Mouse (Mus musculus) intestine, embryonic 16.5 days (tissue): ENCODE results near the gene Ada. TPM values are rescaled to one million over a fixed set of nuclear protein-coding genes. Genes with fewer than 3 reads are reported as not detected.
"Not testable (repeated sequence)": the region's sequence is repeated elsewhere in the genome, so short reads cannot be mapped to it uniquely, and the experiment has no call there.

Source experiments
- ATAC-seq: fragments of 200-750 bp; cut with Nextera tagmentation; 2 replicates; pipeline ENCODE4 v1.8.0; 2017; ENCODE audit warnings: moderate TSS enrichment, moderate library complexity
- H3K27ac ChIP-seq: fragments of 300-500 bp; sonication (generic); 2 replicates; pipeline ENCODE4 v1.5.1; 2014; ENCODE audit warnings: mild to moderate bottlenecking, low read length
- H3K27me3 ChIP-seq: fragments of 300-500 bp; sonication (generic); replicated peaks from 2 replicates; pipeline ENCODE4 v1.6.1; 2014; ENCODE audit warnings: low read length, control low read depth, mixed read lengths; ENCODE audit not compliant: control insufficient read depth, insufficient read depth
- H3K36me3 ChIP-seq: fragments of 300-500 bp; sonication (generic); 2 replicates; pipeline ENCODE4 v1.6.1; 2014; ENCODE audit warnings: low read length, control low read depth; ENCODE audit not compliant: control insufficient read depth, insufficient read depth
- H3K4me1 ChIP-seq: fragments of 300-500 bp; sonication (generic); 2 replicates; pipeline ENCODE4 v1.6.1; 2014; ENCODE audit warnings: low read length, control low read depth, mixed read lengths; ENCODE audit not compliant: control insufficient read depth, insufficient read depth
- H3K4me2 ChIP-seq: fragments of 300-500 bp; sonication (generic); 2 replicates; pipeline ENCODE4 v1.6.1; 2014; ENCODE audit warnings: low read depth, low read length, control low read depth
- H3K4me3 ChIP-seq: fragments of 300-500 bp; sonication (generic); 2 replicates; pipeline ENCODE4 v1.5.1; 2014; ENCODE audit warnings: mild to moderate bottlenecking, low read length
- H3K9ac ChIP-seq: fragments of 300-500 bp; sonication (generic); 2 replicates; pipeline ENCODE4 v1.6.1; 2014; ENCODE audit warnings: low read depth, low read length
- H3K9me3 ChIP-seq: fragments of 300-500 bp; sonication (generic); 2 replicates; pipeline ENCODE4 v1.6.1; 2016; ENCODE audit warnings: low read length, control low read depth; ENCODE audit not compliant: control insufficient read depth
- WGBS: fragments of 180-500 bp; shearing (Covaris S2); extraction: QIAGEN DNeasy Blood & Tissue Kit; methylation state at CpG from one replicate; pipeline ENCODE4 v1.1.7; 2014; 5-methylcytosine and 5-hydroxymethylcytosine counted together
- polyA plus RNA-seq: library from polyadenylated mRNA; unstranded; fragments of >200 nt; fragmentation: Nextera tagmentation; extraction: Ambion mirVana; gene quantifications from 2 replicates; pipeline ENCODE4 v1.2.1, GENCODE M21; 2015

Ada gene
- polyA plus RNA-seq, 1 experiment from 2014 or later: 7.4 TPM

- Histone ChIP-seq H3K4me3 (peak overlapping the region; percentile 11; the same call in 1 of the 2 replicates), H3K4me2 (no peak overlapping the region)
These were observed 56.2 kb downstream of the Ada start for GRCm38 (mm10) chr2:163693716-163694314.

DNA sequence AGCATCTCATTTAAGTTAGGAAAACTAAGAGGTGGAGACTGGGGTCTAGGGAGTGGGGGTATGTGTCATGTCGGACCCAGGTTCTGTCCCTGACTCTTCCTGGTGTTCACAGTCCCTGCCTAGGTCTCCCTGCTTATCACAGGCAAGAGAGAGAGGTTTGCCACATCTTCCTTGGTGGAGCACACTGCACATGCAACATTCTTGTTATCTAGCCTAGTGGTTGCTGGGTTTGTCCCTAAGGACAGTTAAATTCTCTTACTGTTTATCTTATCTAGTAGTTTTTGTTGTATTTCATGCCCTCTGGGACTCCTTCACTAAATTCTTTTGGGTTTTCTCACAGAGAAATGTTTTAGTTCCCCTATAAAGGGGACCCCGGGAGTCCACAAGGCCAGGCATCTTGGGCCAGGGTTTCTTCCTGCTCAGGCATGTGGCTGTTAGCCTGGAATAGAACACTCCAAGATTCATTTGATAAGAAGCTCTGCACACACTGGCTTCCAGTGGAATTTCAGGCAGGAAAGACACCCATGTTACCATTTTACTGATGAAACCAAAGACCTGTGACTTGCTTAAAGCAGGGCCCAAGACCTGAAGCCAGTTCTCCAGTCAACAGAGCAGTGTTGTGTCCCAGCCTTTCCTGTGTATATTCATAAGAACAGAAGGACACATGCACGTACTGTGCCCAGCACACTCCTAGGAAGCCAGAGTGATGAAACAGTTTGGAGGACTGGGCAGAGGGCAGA, 57.0 kb downstream of the Ada start:
- H3K27ac ChIP-seq: peak overlapping the region; percentile 61
- H3K4me2 ChIP-seq: no peak overlapping the region
- H3K36me3 ChIP-seq: no peaks in the 10 kb centered on the region
- no peak overlapping the region for H3K4me3 ChIP-seq
- peak overlapping the region; percentile 50; the same call in 1 of the 2 replicates for H3K9ac ChIP-seq
- ATAC-seq: no peak
- peaks cover 29% of the 10 kb centered on the region for H3K4me1 ChIP-seq
- WGBS: 63% methylated on average over 3 of the region's 3 CpGs
- H3K9me3 ChIP-seq: no peaks in the 10 kb centered on the region
- no peaks in the 10 kb centered on the region for H3K27me3 ChIP-seq

More at GRCm38 (mm10) chr2:163693716-163694314, 56.2 kb downstream of the Ada start:
- H3K4me1 ChIP-seq: peaks cover 29% of the 10 kb centered on the region
- peak overlapping the region; percentile 61 for H3K27ac ChIP-seq
- no peaks in the 10 kb centered on the region for H3K36me3 ChIP-seq
- no peaks in the 10 kb centered on the region for H3K9me3 ChIP-seq
- no peak for ATAC-seq
- H3K27me3 ChIP-seq: no peaks in the 10 kb centered on the region
- 52% methylated on average over 9 of the region's 9 CpGs for WGBS
- peak overlapping the region; percentile 50 for H3K9ac ChIP-seq

GRCm38 (mm10) chr2:163691846-163692605, 58.0 kb downstream of the Ada start:
- Histone ChIP-seq H3K27me3 (no peaks in the 10 kb centered on the region), H3K27ac (no peak overlapping the region), H3K4me3 (no peak overlapping the region), H3K9ac (no peak overlapping the region), H3K4me2 (no peak overlapping the region), H3K4me1 (peaks cover 30% of the 10 kb centered on the region), H3K36me3 (no peaks in the 10 kb centered on the region), H3K9me3 (no peaks in the 10 kb centered on the region)
- WGBS: 81% methylated on average over 6 of the region's 6 CpGs
- ATAC-seq: no peak

DNA sequence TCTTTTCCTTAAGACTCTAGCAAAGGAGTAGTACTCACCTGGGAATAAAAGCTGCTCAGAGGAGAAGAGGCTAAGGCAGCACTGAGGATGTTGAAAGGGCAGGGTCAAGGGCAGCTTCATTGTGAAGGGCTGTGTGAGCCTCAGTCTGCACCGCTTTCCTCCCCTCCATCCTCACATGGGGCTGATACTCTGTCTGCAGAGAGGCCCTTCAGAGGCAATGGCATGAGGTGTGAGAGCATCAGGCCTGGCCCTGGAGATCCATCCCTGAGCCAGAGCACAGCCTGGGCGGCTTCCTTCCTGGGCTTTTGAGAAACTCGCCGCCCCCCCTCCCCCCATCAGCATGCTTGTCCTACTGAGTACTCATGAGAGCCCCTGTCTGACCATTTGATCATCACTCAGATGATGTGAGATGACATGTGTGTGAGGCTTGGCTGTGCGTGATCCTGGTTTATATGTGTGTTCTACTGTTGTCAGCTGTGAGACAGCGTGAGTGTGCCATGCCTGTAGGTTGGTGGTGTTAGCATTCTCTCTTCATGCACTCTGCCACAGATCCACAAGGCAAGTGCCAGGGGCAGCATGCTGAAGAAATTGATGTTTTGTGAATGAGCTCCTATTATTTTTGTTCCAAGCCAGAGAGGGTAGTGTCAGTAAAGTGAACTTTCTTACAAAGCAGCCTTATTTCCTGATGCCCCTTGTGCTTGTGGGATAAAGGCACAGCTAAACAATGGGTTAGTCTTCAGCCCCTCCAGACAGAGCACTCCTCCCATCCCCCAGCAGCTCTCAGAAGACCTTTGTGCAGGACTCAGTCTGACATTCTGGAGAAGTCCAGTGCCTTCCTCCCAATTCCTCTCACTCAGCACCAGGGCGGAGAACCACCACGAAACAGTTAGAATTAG, 59.4 kb downstream of the Ada start:
- WGBS: 80% methylated on average over 8 of the region's 8 CpGs
- 0 out of 2 replicates have a peak, but pooled peaks have one; percentile 13 for ATAC-seq
- H3K27ac ChIP-seq: no peak overlapping the region

DNA sequence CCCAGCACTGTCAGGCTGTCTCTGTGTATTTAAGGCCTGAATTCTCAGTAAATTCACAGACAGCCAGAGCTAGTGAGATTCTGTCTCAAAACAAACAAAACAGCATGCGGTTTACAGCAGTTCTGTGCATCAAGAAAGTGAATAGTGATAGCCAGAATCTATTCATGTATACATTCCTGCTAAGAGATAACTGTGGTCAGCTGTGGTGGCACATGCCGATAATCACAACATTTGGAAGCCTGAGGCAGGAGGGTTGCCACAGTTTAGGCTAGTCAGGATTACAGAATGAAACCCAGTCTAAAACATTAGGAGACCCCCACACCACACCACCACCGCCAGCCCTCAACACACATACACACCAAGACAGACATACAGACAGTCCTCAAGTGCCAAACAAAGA, 60.3 kb downstream of the Ada start:
- no peak overlapping the region for H3K27ac ChIP-seq
- 74% methylated on average over 3 of the region's 3 CpGs for WGBS
- H3K4me3 ChIP-seq: no peak overlapping the region
- H3K4me1 ChIP-seq: peaks cover 47% of the 10 kb centered on the region
- no peak overlapping the region for H3K4me2 ChIP-seq
- H3K36me3 ChIP-seq: no peaks in the 10 kb centered on the region
- H3K9me3 ChIP-seq: no peaks in the 10 kb centered on the region
- H3K9ac ChIP-seq: no peak overlapping the region
- H3K27me3 ChIP-seq: no peaks in the 10 kb centered on the region
- no peak for ATAC-seq

More for the DNA sequence above, 59.4 kb downstream of the Ada start:
- H3K9me3 ChIP-seq: no peaks in the 10 kb centered on the region
- H3K36me3 ChIP-seq: no peaks in the 10 kb centered on the region
- H3K9ac ChIP-seq: no peak overlapping the region
- H3K27me3 ChIP-seq: no peaks in the 10 kb centered on the region
- peaks cover 39% of the 10 kb centered on the region for H3K4me1 ChIP-seq
- H3K4me2 ChIP-seq: no peak overlapping the region
- H3K4me3 ChIP-seq: no peak overlapping the region

GRCm38 (mm10) chr2:163688377-163688776, 61.7 kb downstream of the Ada start:
- peaks cover 40% of the 10 kb centered on the region for H3K4me1 ChIP-seq
- WGBS: 100% methylated on average over 1 of the region's 1 CpGs
- ATAC-seq: not testable (repeated sequence)

GRCm38 (mm10) chr2:163686886-163687285, 63.2 kb downstream of the Ada start:
- WGBS: 60% methylated on average over 3 of the region's 3 CpGs

More at GRCm38 (mm10) chr2:163688377-163688776, 61.7 kb downstream of the Ada start:
- H3K27ac ChIP-seq, H3K9me3 ChIP-seq, H3K9ac ChIP-seq, H3K4me2 ChIP-seq, H3K4me3 ChIP-seq, H3K27me3 ChIP-seq, H3K36me3 ChIP-seq: not testable (repeated sequence)

DNA sequence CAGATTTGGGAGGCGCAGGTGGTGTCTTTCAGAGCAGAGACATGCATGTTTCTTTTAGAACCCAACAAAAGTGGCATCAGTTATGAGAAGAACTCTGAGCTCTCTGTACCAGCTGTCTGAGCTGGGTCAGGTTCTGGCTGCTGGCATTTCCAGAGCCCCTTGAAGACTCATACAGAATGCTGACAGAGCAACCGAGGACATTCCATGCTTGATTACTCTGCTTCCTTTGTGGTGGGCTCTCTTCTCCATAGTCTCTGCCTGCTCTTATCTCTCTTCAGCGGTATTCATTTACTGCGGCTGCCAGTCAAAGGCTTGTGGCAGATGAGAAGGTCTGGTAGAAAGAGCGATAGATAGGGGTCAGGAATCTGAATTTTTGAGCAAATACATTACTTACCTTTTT, 63.8 kb downstream of the Ada start:
- Histone ChIP-seq H3K4me2 (peak overlapping the region; percentile 28; the same call in 1 of the 2 replicates), H3K27ac (peak overlapping the region; percentile 76), H3K36me3 (no peaks in the 10 kb centered on the region), H3K4me3 (no peak overlapping the region), H3K9ac (peak overlapping the region; percentile 35; the same call in 1 of the 2 replicates), H3K4me1 (peaks cover 40% of the 10 kb centered on the region), H3K27me3 (no peaks in the 10 kb centered on the region), H3K9me3 (no peaks in the 10 kb centered on the region)
- ATAC-seq: no peak
- 58% methylated on average over 5 of the region's 5 CpGs for WGBS

More at GRCm38 (mm10) chr2:163686886-163687285, 63.2 kb downstream of the Ada start:
- Histone ChIP-seq H3K27ac (no peak overlapping the region), H3K9ac (no peak overlapping the region), H3K4me3 (no peak overlapping the region), H3K27me3 (no peaks in the 10 kb centered on the region), H3K4me1 (peaks cover 42% of the 10 kb centered on the region), H3K36me3 (no peaks in the 10 kb centered on the region), H3K9me3 (no peaks in the 10 kb centered on the region), H3K4me2 (no peak overlapping the region)
- no peak for ATAC-seq
